Mouse (Mus musculus) lung, adult 10 weeks (tissue): ENCODE data around the gene Olfr132. TPM values are rescaled to one million over a fixed set of nuclear protein-coding genes. Genes with fewer than 3 reads are reported as not detected.

Experiments used
- polyA plus RNA-seq: library from polyadenylated mRNA; stranded (reverse); fragments of 350-450 nt; fragmentation: Illumina TruSeq; extraction: RNeasy Lipid Tissue Mini Kit (QIAGEN cat#74804); gene quantifications from one replicate; pipeline ENCODE4 v1.2.3, GENCODE M21; 2014; ENCODE audit warnings: low read depth, low replicate concordance; ENCODE audit not compliant: insufficient read depth

Olfr132 gene
- not detected for polyA plus RNA-seq

GRCm38 (mm10) chr17:38134426-38134825 is at the start of gene Olfr132:
TSS of gene Olfr132 (minus strand) at chr17:38134526.

GRCm38 (mm10) chr17:38171088-38171487 is 36.8 kb upstream of the Olfr132 start, which contains the start of gene Olfr134:
TSS of gene Olfr134 (plus strand) at chr17:38171388.

GRCm38 (mm10) chr17:38144981-38145380 is 10.7 kb upstream of the Olfr132 start, which contains the start of gene Olfr133:
TSS of gene Olfr133 (plus strand) at chr17:38145281.

GRCm38 (mm10) chr17:38088593-38088992 is 45.7 kb downstream of the Olfr132 start, which contains the start of gene Olfr131:
TSS of gene Olfr131 (minus strand) at chr17:38088693.

Other genes with a start within 250 kb of the Olfr132 start
- not detected for gene Olfr127, start 234.1 kb downstream of the Olfr132 start, polyA plus RNA-seq
- not detected for gene Olfr128, start 214.0 kb downstream of the Olfr132 start, polyA plus RNA-seq
- not detected for gene Olfr761, start 181.4 kb downstream of the Olfr132 start, polyA plus RNA-seq
- gene Olfr129, start 74.4 kb downstream of the Olfr132 start, polyA plus RNA-seq, result not detected
- not detected for gene Olfr130, start 70.6 kb downstream of the Olfr132 start, polyA plus RNA-seq
- gene Olfr131, start 45.8 kb downstream of the Olfr132 start, polyA plus RNA-seq, result not detected
- not detected for gene Olfr133, start 10.8 kb upstream of the Olfr132 start, polyA plus RNA-seq
- not detected for gene Olfr134, start 36.9 kb upstream of the Olfr132 start, polyA plus RNA-seq
- not detected for gene Olfr135, start 69.8 kb upstream of the Olfr132 start, polyA plus RNA-seq
- gene Olfr138, start 126.5 kb upstream of the Olfr132 start, polyA plus RNA-seq, result not detected
- not detected for gene Olfr137, start 173.0 kb upstream of the Olfr132 start, polyA plus RNA-seq
- gene Olfr136, start 195.3 kb upstream of the Olfr132 start, polyA plus RNA-seq, result not detected